Mouse (Mus musculus) small intestine, adult 2 months (tissue): ENCODE data around the gene Gorasp1. TPM values are rescaled to one million over a fixed set of nuclear protein-coding genes. Genes with fewer than 3 reads are reported as not detected.

ENCODE experiments used
- H3K27ac ChIP-seq: fragments of 200-500 bp; 2 replicates; pipeline ENCODE4 v1.5.1; 2012; ENCODE audit warnings: low read depth, low read length, control low read depth, inconsistent platforms; ENCODE audit not compliant: insufficient read depth
- H3K27me3 ChIP-seq: fragments of 200-500 bp; 2 replicates; pipeline ENCODE4 v1.6.1; 2012; ENCODE audit warnings: mild to moderate bottlenecking, moderate library complexity, low read length, inconsistent platforms; ENCODE audit not compliant: control insufficient read depth, insufficient read depth
- H3K36me3 ChIP-seq: fragments of 200-500 bp; 2 replicates; pipeline ENCODE4 v1.6.1; 2012; ENCODE audit warnings: mild to moderate bottlenecking, low read length, control low read depth, inconsistent platforms; ENCODE audit not compliant: control insufficient read depth, insufficient read depth
- H3K4me1 ChIP-seq: fragments of 200-500 bp; 2 replicates; pipeline ENCODE4 v1.6.1; 2012; ENCODE audit warnings: low read length, inconsistent platforms, mixed read lengths; ENCODE audit not compliant: control insufficient read depth, insufficient read depth, insufficient read length
- H3K4me3 ChIP-seq: fragments of 200-500 bp; 2 replicates; pipeline ENCODE4 v1.5.1; 2012; ENCODE audit warnings: low read depth, mild to moderate bottlenecking, control low read depth, inconsistent platforms, low read length, moderate library complexity
- CTCF ChIP-seq: fragments of 200-500 bp; IDR thresholded peaks from 2 replicates; pipeline ENCODE4 v1.5.1; 2012; ENCODE audit warnings: low read depth, mild to moderate bottlenecking, control low read depth, inconsistent platforms, low read length, moderate library complexity, mixed read lengths; ENCODE audit not compliant: insufficient replicate concordance, insufficient read length; ENCODE audit errors: extremely low read depth
- POLR2A ChIP-seq: fragments of 200-500 bp; IDR thresholded peaks from 2 replicates; pipeline ENCODE4 v1.6.1; 2012; ENCODE audit warnings: low read depth, mild to moderate bottlenecking, control low read depth, inconsistent platforms, low read length, moderate library complexity
- WGBS: fragments of 180-500 bp; shearing (Covaris S2); methylation state at CpG from one replicate; pipeline ENCODE4 v1.1.7; 2018; 5-methylcytosine and 5-hydroxymethylcytosine counted together
- polyA plus RNA-seq: library from polyadenylated mRNA; depleted of rRNA; stranded (reverse); fragments of >200 nt; gene quantifications from 2 replicates; pipeline ENCODE4 v1.2.3, GENCODE M21; 2012

The Gorasp1 gene
- polyA plus RNA-seq, 1 experiment: 11.7 TPM

- 61% methylated on average over 4 of the region's 4 CpGs for WGBS
Observed at GRCm38 (mm10) chr9:119962216-119962615, 24.9 kb upstream of the Gorasp1 start.

GRCm38 (mm10) chr9:119958835-119959234 is 21.5 kb upstream of the Gorasp1 start:
- Histone ChIP-seq H3K27me3 (no peaks in the 10 kb centered on the region), H3K4me1 (peaks cover 1% of the 10 kb centered on the region; the same call in 1 of the 2 replicates), H3K27ac (no peak overlapping the region), H3K4me3 (no peak overlapping the region), H3K36me3 (no peaks in the 10 kb centered on the region)
- 53% methylated on average over 9 of the region's 9 CpGs for WGBS
- TF ChIP-seq POLR2A: no peak
- TF ChIP-seq CTCF: no peak

More at GRCm38 (mm10) chr9:119962216-119962615, 24.9 kb upstream of the Gorasp1 start:
- Histone ChIP-seq H3K4me3 (no peak overlapping the region), H3K27ac (no peak overlapping the region), H3K27me3 (no peaks in the 10 kb centered on the region), H3K4me1 (peaks cover 1% of the 10 kb centered on the region; the same call in 1 of the 2 replicates), H3K36me3 (no peaks in the 10 kb centered on the region)
- TF ChIP-seq CTCF (no peak), POLR2A (no peak)

GRCm38 (mm10) chr9:119951388-119951787 is 14.0 kb upstream of the Gorasp1 start:
- Histone ChIP-seq H3K27me3 (no peaks in the 10 kb centered on the region), H3K4me3 (no peak overlapping the region), H3K36me3 (no peaks in the 10 kb centered on the region), H3K27ac (no peak overlapping the region), H3K4me1 (no peaks in the 10 kb centered on the region)
- WGBS: 78% methylated on average over 9 of the region's 9 CpGs
- TF ChIP-seq POLR2A: no peak
- no peak for TF ChIP-seq CTCF

- no peak for TF ChIP-seq POLR2A
- no peak for TF ChIP-seq CTCF
- Histone ChIP-seq H3K27ac (no peak overlapping the region), H3K36me3 (no peaks in the 10 kb centered on the region), H3K4me3 (no peak overlapping the region), H3K4me1 (no peaks in the 10 kb centered on the region), H3K27me3 (no peaks in the 10 kb centered on the region)
- WGBS: 56% methylated on average over 6 of the region's 6 CpGs
Observed at GRCm38 (mm10) chr9:119950434-119950833, 13.1 kb upstream of the Gorasp1 start.

- Histone ChIP-seq H3K4me1 (no peaks in the 10 kb centered on the region), H3K27me3 (no peaks in the 10 kb centered on the region), H3K36me3 (no peaks in the 10 kb centered on the region), H3K4me3 (no peak overlapping the region), H3K27ac (no peak overlapping the region)
- WGBS: 51% methylated on average over 3 of the region's 3 CpGs
- TF ChIP-seq CTCF: no peak
- TF ChIP-seq POLR2A: no peak
Observed at GRCm38 (mm10) chr9:119948804-119949203, 11.4 kb upstream of the Gorasp1 start.

- H3K27me3 ChIP-seq: no peaks in the 10 kb centered on the region
- H3K27ac ChIP-seq: no peak overlapping the region
- H3K4me3 ChIP-seq: no peak overlapping the region
- no peak for TF ChIP-seq POLR2A
- TF ChIP-seq CTCF: peak; percentile 53; the same call in 1 of the 2 replicates
- 73% methylated on average over 12 of the region's 12 CpGs for WGBS
- H3K4me1 ChIP-seq: no peaks in the 10 kb centered on the region
- H3K36me3 ChIP-seq: no peaks in the 10 kb centered on the region
Observed at GRCm38 (mm10) chr9:119945173-119945900, 8.0 kb upstream of the Gorasp1 start.

GRCm38 (mm10) chr9:119943326-119943725 is 6.0 kb upstream of the Gorasp1 start:
- no peak for TF ChIP-seq POLR2A
- TF ChIP-seq CTCF: no peak
- H3K27me3 ChIP-seq: no peaks in the 10 kb centered on the region
- H3K4me1 ChIP-seq: peaks cover 4% of the 10 kb centered on the region; the same call in 1 of the 2 replicates
- H3K36me3 ChIP-seq: no peaks in the 10 kb centered on the region
- WGBS: 100% methylated on average over 1 of the region's 1 CpGs
- H3K27ac ChIP-seq: no peak overlapping the region
- H3K4me3 ChIP-seq: no peak overlapping the region
